Mouse (Mus musculus) intestine, postnatal 0 days (tissue): ENCODE data around the gene Pde6b. TPM values are rescaled to one million over a fixed set of nuclear protein-coding genes. Genes with fewer than 3 reads are reported as not detected.

Source experiments
- ATAC-seq: fragments of 200-750 bp; cut with Nextera tagmentation; 2 replicates; pipeline ENCODE4 v1.8.0; 2017; ENCODE audit warnings: mild to moderate bottlenecking, moderate TSS enrichment, moderate library complexity
- H3K27ac ChIP-seq: fragments of 300-500 bp; sonication (generic); 2 replicates; pipeline ENCODE4 v1.5.1; 2014; ENCODE audit warnings: mild to moderate bottlenecking, low read depth, low read length, moderate library complexity
- H3K27me3 ChIP-seq: fragments of 300-500 bp; sonication (generic); replicated peaks from 2 replicates; pipeline ENCODE4 v1.6.1; 2014; ENCODE audit warnings: low read length, mixed read lengths; ENCODE audit not compliant: control insufficient read depth, insufficient read depth
- H3K36me3 ChIP-seq: fragments of 300-500 bp; sonication (generic); 2 replicates; pipeline ENCODE4 v1.6.1; 2014; ENCODE audit warnings: mild to moderate bottlenecking, moderate library complexity; ENCODE audit not compliant: control insufficient read depth, insufficient read depth
- H3K4me1 ChIP-seq: fragments of 300-500 bp; sonication (generic); replicated peaks from 2 replicates; pipeline ENCODE4 v1.6.1; 2014; ENCODE audit warnings: antibody characterized with exemption, low read length, mixed read lengths; ENCODE audit not compliant: control insufficient read depth, insufficient read depth
- H3K4me2 ChIP-seq: fragments of 300-500 bp; sonication (generic); replicated peaks from 2 replicates; pipeline ENCODE4 v1.6.1; 2014; ENCODE audit warnings: low read depth, mild to moderate bottlenecking, moderate library complexity
- H3K4me3 ChIP-seq: fragments of 300-500 bp; sonication (generic); 2 replicates; pipeline ENCODE4 v1.5.1; 2014; ENCODE audit warnings: low read depth, low read length
- H3K9ac ChIP-seq: fragments of 300-500 bp; sonication (generic); 2 replicates; pipeline ENCODE4 v1.6.1; 2014; ENCODE audit warnings: mild to moderate bottlenecking, low read depth, low read length
- H3K9me3 ChIP-seq: fragments of 300-500 bp; sonication (generic); 2 replicates; pipeline ENCODE4 v1.6.1; 2016; ENCODE audit warnings: mixed run types; ENCODE audit not compliant: control insufficient read depth
- CTCF ChIP-seq: sonication (generic); IDR thresholded peaks from 2 replicates; pipeline ENCODE4 v1.5.1; 2016; ENCODE audit warnings: low read depth, mild to moderate bottlenecking, control low read depth, antibody characterized with exemption, moderate library complexity
- WGBS: fragments of 180-500 bp; shearing (Covaris S2); extraction: QIAGEN DNeasy Blood & Tissue Kit; methylation state at CpG from one replicate; pipeline ENCODE4 v1.1.7; 2014; 5-methylcytosine and 5-hydroxymethylcytosine counted together
- polyA plus RNA-seq: library from polyadenylated mRNA; unstranded; fragments of >200 nt; fragmentation: Nextera tagmentation; extraction: Ambion mirVana; gene quantifications from 2 replicates; pipeline ENCODE4 v1.2.1, GENCODE M21; 2015

The Pde6b gene
- polyA plus RNA-seq, 1 experiment from 2014 or later, result 0.16 TPM

- Histone ChIP-seq H3K27me3 (no peaks in the 10 kb centered on the region), H3K4me1 (peaks cover 14% of the 10 kb centered on the region; the same call in 1 of the 2 replicates), H3K9ac (no peak overlapping the region), H3K9me3 (no peaks in the 10 kb centered on the region), H3K36me3 (no peaks in the 10 kb centered on the region; the same call in 1 of the 2 replicates), H3K27ac (no peak overlapping the region), H3K4me3 (no peak overlapping the region), H3K4me2 (no peak overlapping the region)
- ATAC-seq, result no peak
- TF ChIP-seq CTCF, result no peak
- WGBS, result 70% methylated on average over 6 of the region's 6 CpGs
Measured at GRCm38 (mm10) chr5:108465131-108465891, 77.1 kb downstream of the Pde6b start.

GRCm38 (mm10) chr5:108466647-108467046, 78.5 kb downstream of the Pde6b start:
- no peaks in the 10 kb centered on the region for H3K9me3 ChIP-seq
- H3K4me2 ChIP-seq, result no peak overlapping the region
- H3K27ac ChIP-seq, result no peak overlapping the region
- H3K27me3 ChIP-seq, result no peaks in the 10 kb centered on the region
- H3K4me1 ChIP-seq, result peaks cover 12% of the 10 kb centered on the region; the same call in 1 of the 2 replicates
- WGBS, result 98% methylated on average over 1 of the region's 1 CpGs
- no peak overlapping the region for H3K9ac ChIP-seq
- no peak overlapping the region for H3K4me3 ChIP-seq
- no peak for ATAC-seq
- H3K36me3 ChIP-seq, result peaks cover 4% of the 10 kb centered on the region; the same call in 1 of the 2 replicates
- TF ChIP-seq CTCF, result 0 out of 2 replicates have a peak, but pooled peaks have one; percentile 7

DNA sequence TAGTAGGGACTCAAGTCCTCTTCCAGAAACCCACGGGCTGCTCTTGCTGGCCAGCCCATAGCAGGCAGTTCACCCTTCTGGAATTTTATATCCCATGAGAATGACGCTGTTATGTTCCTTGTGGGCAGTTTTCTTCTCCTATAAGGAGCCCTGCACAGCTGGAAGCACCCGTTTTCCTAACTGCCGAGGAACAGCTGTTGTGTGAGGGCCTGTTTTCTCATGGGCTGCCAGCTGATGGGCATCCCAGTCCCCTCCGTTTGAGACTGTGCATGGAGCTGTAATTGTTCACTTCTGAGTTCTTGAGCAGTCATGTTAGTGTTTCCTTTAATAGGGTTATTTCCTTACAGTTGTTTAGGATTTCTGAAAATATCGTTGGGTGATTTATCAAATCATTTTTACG, 81.4 kb downstream of the Pde6b start:
- WGBS, result 74% methylated on average over 7 of the region's 7 CpGs

DNA sequence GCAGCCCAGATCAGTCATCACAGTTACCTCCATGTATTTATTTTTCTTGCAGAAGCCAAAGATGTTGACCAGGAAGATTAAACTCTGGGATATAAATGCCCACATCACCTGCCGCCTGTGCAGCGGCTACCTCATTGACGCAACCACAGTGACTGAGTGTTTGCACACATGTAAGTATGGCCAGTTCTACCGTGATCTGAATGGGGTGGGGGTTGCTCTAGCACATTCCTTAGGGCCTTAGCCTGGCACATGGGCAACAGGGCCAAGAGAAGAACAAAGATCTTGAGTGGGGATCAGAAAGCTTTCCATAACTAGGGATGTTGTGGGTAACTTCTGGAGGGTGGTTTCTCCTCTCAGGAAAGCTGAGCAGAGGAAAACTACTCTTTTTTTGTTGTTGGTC, 85.5 kb downstream of the Pde6b start:
- H3K4me1 ChIP-seq, result no peaks in the 10 kb centered on the region
- H3K9ac ChIP-seq, result no peak overlapping the region
- H3K36me3 ChIP-seq, result peaks cover 66% of the 10 kb centered on the region
- ATAC-seq, result no peak
- WGBS, result 85% methylated on average over 4 of the region's 4 CpGs
- TF ChIP-seq CTCF, result no peak
- no peaks in the 10 kb centered on the region for H3K9me3 ChIP-seq
- H3K4me3 ChIP-seq, result no peak overlapping the region
- H3K27ac ChIP-seq, result no peak overlapping the region
- H3K27me3 ChIP-seq, result no peaks in the 10 kb centered on the region
- no peak overlapping the region for H3K4me2 ChIP-seq

More for the DNA sequence above, 81.4 kb downstream of the Pde6b start:
- Histone ChIP-seq H3K9ac (no peak overlapping the region), H3K4me3 (no peak overlapping the region), H3K9me3 (no peaks in the 10 kb centered on the region), H3K27me3 (no peaks in the 10 kb centered on the region), H3K4me1 (no peaks in the 10 kb centered on the region), H3K36me3 (peaks cover 31% of the 10 kb centered on the region), H3K4me2 (no peak overlapping the region), H3K27ac (no peak overlapping the region)
- no peak for ATAC-seq
- TF ChIP-seq CTCF, result no peak

DNA sequence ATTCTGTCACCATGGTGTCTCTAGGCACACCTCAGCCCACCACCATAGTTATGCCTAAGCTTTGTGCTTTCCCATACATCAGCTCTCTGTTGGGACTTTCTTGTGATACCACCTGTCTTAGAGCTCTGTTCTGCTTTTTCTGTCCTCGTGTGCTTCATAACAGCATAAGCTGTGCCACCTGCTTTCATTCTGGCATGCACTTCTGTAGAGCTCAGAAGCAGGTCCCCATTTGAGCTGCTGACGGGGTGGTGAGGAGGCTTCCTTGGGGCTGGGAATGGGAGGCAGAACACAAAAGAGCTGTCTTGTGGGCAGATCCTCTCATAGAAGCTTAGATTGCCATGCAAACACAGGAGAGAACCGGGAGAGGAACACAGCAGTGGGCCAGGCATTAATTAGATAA, 87.8 kb downstream of the Pde6b start:
- Histone ChIP-seq H3K4me2 (no peak overlapping the region), H3K27me3 (no peaks in the 10 kb centered on the region), H3K4me3 (no peak overlapping the region), H3K4me1 (no peaks in the 10 kb centered on the region), H3K9ac (no peak overlapping the region), H3K36me3 (peaks cover 70% of the 10 kb centered on the region), H3K9me3 (no peaks in the 10 kb centered on the region), H3K27ac (no peak overlapping the region)
- WGBS, result 89% methylated on average over 3 of the region's 3 CpGs
- no peak for ATAC-seq
- TF ChIP-seq CTCF, result no peak

Other genes starting within 250 kb of the Pde6b start
- gene Dr1, start 119.5 kb upstream of the Pde6b start, polyA plus RNA-seq, result 29.8 and 31.8 TPM in 2 replicates
- gene Pigg, start 75.8 kb upstream of the Pde6b start, polyA plus RNA-seq, result 3.1 and 3.9 TPM in 2 replicates
- 0.07 TPM in 1 of 2 replicates, not detected in the other for gene Gm42517, start 20.5 kb upstream of the Pde6b start, polyA plus RNA-seq
- 829 and 847 TPM in 2 replicates for gene Atp5k, start 46.1 kb downstream of the Pde6b start, polyA plus RNA-seq
- 0.42 and 0.51 TPM in 2 replicates for gene Mfsd7a, start 60.5 kb downstream of the Pde6b start, polyA plus RNA-seq
- gene Pcgf3, start 72.8 kb downstream of the Pde6b start, polyA plus RNA-seq, result 9.3 and 10.2 TPM in 2 replicates
- gene Cplx1, start 161.6 kb downstream of the Pde6b start, polyA plus RNA-seq, result 2.0 and 2.2 TPM in 2 replicates
- 61.2 and 65.7 TPM in 2 replicates for gene Gak, start 241.4 kb downstream of the Pde6b start, polyA plus RNA-seq
- 19.4 and 19.5 TPM in 2 replicates for gene Tmem175, start 241.4 kb downstream of the Pde6b start, polyA plus RNA-seq